Mouse (Mus musculus) gastrocnemius, adult 18-20 months (tissue): ENCODE data around the gene Vill. TPM values are rescaled to one million over a fixed set of nuclear protein-coding genes. Genes with fewer than 3 reads are reported as not detected.

Experiments used
- DNase-seq: peaks from one replicate; pipeline ENCODE4 v3.0.0; 2021; ENCODE audit warnings: low spot score
- long read RNA-seq, 2 experiments: library from polyadenylated mRNA; stranded (forward); transcript quantifications; one replicate each; pipeline ENCODE4 v2.0.0; 2021
- total RNA-seq, 2 experiments: library from RNA; stranded (reverse); gene quantifications; 2 replicates each; pipeline ENCODE4 v1.2.3; 2021

Vill gene
- total RNA-seq = under 1 TPM in 1 of 2 experiments, not detected in 1; 0.23 TPM
- long read RNA-seq, experiment 1 = 0 reads
- long read RNA-seq, experiment 2 = 0 reads

DNA sequence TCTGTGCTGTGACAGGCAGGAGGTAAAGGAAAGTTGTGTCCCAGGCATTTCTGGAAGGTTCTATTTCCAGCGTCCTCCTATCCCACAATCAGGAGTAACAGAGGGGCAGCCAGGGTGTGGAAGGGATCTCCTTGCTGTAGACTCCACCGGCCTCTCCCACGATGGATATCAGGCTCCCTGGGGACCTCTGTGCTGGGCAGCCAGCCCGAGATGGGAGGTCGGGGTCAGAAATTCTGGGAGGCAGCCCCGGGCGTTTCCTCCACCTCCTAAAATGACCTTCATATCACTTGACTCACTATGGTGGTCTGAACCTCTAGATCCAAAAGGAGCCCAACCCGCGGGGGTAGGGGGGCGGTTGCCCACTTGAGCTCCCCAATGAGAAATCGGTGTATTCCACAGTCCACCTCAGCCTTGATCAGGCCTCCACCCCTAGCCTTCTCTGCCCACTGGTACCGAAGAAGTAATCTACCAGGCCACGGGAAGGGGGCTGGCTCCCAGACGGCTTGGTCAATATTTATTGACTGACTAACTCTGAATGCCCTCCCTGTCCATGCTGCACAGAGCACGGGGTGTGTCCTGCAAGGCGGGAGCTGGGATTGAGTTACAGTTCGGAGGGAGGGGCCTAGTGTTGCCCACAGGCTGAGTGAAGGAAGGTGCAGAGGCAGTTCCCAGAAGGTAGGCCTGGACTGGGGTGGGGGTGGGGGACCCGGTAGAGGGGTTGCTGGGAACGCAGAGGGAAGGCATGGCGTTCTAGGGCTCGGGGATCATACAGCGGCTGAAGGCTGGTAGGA is at the start of gene Vill:
Vill (plus strand) TSS at position 625 of the 791 bp plus-strand sequence.
- peak; percentile 39 for DNase-seq

DNA sequence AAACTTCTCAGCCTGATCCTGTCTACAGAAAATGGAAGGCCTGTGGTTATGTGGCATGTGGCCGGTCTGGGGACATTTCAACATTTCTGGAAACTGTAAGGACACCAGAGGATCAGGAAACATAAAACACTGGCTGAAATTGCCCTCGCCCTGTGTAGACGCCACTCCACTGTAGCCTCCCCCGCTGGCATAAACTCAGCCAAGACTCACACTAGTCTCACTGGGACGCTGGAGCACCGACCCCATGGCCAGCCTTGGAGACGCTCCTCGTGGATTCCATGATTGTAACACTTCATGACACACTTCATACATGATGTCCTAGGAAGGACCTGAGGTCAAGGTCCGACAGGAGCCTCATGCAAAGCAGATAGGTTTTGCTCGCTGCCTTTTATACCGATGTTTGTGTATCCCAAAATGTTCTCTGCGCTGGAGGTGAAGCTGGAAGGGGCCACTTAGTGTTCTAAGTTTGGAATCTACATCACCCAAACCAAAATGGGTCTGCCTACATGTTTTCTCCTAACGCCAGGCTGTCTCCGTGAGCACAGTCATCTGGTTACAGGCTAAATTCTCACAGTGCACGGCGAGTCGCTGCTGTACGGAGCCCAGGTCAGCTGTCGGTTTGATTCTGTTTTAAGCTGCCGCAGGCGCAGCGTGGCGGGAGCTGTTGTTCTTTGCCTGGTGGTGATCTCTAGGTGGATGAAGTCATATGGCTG is 48.4 kb upstream of the Vill start:
- DNase-seq = no peak

DNA sequence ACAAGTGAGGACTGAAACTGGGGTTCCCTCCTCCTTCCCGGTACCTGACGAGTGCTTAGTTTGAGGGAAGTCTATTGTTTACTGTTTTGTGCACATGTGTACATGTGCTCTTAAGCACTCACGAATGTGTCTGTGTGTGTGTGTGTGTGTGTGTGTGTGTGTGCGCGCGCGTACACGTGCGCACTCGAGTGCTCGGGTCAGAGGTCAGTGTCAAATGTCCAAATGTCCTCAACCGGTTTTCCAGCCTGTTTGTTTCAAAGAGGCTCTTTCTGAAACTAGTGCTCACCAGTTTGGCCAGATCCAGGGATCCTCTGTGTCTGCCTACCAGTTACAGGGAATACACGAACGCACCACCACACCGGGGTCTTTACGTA is 47.9 kb upstream of the Vill start:
- DNase-seq = no peak

DNA sequence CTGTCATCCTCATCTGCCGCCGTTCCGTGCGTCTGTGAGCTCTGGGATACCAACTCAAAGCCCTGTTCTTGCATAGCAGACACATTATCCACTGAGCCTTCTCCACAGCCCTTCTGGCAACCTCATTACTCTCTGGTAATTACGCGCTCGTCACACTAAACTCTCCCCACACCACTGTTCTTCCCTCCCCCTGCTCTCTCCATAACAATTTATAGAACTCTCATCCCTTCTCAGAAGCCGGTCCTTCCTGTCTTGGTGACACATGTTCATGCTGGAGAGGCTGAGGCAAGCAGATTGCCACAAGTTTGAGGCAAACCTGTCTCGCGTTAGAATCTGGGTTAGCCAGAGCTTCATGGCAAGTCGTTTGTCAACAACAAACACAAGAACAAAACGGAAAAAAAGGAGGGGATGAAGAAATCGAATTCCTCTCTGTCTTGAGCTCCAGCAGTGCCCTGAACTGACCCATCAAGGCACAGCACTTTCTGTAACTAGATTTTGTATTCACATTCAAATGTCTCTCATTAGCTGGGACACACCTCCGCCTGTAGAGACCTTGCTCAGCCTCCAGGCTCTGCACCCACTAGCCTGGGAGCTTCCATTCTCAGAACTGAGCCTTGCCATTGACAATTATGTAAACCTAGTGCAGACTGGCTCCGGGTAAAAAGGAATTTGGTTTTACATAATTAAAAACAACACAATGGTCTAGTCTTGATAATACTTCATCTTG is 47.1 kb upstream of the Vill start:
- DNase-seq = no peak

DNA sequence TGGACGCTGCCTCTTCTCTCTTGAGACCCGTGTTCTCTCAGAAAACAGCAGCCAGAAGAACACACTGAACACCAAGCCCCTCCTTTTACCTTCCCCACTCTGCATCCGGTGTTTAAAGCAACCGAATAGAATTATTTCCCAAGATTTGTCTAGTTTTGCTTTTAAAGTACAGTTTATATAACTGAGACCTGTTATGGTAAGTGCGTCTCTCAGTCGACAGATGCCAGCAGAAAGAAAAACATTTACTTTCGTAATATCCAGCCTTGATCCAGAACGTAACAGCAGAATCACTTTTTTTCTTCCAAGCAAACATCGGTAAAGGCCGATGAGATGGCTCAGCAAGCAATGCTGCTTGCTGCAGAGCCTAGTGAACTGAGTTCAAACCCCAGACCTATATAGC is 45.3 kb upstream of the Vill start:
- no peak for DNase-seq

DNA sequence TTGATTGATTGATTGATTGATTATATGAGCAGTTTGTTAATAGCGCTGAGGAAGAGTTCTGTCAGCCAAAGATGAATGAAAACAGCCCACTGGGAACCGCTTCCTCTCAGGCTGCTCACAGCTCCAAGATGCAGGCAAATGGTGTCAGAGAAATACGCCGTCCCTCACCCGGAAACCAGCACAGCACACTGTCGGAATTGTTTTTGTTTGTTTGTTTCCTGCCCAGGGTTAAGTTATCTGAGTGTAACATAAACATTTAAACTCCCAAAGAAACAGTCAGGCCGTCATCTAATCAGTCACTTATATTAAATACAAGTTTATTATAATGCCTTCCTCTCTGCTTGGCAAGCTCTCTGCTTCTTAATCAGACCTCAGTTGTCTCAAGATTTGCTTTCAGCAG is 43.7 kb upstream of the Vill start:
- DNase-seq = no peak

DNA sequence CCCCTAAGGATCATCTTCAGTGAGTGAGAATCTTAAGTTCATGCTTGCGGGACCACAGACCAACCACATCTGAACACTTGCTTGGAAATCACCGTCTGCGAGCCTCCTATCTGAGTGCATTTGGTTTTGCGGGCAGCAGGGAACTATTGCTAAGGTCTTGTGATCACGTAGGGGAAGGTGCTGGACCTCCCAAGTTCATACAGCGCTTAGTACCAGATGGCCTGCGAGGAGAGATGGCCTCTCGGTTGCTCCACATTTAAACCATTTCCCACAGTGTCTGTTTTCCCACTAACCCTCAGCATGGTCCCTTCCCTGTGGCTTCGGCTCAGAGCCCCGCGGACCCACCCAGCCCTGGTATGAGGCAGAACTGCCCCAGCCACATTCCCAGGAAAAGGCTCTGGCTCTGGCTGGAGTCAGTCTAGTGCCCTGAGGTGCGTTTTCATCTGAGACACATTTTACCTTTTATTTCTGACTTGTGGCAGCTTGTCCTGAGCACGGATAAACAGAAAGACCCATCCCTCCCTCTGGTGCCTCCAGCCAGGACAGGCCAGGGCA is 42.3 kb upstream of the Vill start:
- DNase-seq = no peak

DNA sequence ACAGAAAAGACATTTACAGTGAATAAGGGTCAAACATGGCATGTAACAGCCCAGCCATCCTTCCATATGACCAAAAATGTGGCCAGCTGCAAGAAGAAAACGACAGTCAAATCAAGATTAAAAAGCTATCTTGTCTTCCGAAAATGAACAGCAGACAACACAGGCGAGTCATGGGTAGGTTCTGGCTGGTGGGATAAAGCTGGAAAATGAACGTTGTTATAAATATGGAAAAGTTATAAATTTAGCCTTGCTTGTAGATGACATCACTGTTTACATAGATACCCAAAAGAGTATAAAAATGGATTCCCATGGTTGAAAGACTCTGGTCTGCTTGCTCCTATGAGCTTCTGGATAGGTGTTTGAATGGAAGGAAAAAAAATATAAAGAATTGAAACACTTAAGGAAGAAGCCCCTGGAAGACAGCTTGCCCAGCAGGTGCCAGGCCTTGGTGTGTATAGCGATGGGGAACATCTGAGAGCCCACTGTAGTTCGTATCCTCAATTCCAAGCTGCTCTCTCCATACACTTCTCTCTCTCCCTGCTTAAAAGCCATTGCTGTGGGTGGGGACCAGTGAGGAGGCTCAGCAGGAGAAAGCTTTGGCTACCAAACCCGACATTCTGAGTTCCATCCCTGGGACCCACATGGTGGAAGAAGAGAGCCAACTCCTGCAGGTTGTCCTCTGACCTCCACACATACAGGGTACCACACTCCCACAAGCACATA is 35.6 kb upstream of the Vill start:
- no peak for DNase-seq

DNA sequence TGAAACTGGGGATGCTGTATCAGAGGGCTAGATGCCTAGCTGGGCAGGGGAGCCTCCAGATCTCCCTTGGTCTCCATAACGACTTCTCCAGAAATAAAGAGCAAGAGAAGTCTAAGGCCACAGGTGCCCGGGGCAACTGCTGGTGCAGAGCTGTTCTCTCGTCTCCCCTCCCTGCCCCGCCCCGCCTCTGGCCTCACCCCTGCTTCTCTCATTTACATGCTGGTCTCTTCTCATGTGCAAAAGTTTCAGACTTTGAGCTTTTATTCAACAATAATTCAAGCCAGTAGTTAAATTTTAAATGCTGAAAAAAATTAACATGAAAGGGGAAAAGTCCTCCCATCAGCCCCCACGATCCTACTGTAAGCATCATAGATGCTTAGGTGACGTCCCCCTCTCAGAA is 30.8 kb upstream of the Vill start:
- DNase-seq = no peak

DNA sequence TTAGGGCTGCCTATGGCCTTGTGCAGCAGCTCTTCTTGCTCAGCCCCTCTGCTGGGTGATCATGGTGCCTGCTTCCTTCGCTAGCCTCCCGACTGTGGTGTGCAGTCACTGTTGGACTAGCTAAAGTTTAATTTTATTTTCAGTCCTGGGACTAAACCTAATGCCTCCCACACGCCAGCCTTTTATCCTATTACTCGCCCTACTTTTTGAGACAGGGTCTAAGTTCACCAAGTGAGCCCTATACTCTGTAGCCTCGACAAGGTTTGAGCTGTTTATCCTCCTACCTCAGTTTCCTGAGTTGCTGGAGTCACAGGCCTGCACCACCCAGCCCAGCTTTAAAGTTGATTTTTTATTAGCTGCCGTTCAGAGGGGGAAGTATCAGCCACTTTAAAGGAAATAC is 27.3 kb upstream of the Vill start:
- no peak for DNase-seq

DNA sequence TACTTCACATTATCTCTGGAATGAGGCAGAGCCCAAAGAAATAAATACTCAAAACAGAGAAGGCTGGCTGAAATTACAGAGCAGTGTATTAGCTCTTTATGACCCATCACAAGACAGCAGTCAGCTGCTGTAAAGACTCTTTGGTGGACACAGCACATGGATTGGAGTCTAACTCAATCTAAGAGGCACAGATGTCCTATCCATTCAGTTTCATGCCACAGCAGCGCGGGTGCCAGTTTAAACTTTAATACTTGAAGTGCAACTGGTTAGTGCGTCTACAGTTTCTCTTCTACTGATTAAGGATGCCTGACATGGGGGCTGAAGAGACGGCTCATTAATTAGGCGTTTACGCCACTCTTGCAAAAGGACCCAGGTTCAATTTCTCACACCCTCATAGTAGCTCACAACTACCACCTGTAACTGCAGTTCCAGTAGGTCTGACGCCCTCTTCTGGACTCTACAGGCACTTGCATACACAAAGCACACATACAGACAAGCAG is 26.7 kb upstream of the Vill start:
- DNase-seq = no peak

DNA sequence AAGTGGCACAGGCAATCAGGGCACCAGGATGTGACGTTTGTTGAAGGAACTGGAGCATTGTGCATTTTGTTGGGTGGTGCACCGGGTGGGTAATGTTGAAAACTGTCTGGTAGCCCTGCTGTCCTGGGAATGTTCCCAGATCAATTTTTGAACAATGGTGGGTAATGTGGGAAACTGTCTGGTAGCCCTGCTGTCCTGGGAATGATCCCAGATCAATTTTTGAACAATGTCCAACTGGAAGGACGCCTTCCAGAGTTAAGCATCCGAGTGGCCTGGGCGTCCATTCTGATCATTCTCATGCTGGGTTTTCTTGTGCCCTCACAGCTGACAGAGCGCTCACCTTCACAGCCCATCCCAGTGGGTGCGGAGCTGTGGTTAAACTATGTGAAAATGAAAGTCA is 25.2 kb upstream of the Vill start:
- no peak for DNase-seq

DNA sequence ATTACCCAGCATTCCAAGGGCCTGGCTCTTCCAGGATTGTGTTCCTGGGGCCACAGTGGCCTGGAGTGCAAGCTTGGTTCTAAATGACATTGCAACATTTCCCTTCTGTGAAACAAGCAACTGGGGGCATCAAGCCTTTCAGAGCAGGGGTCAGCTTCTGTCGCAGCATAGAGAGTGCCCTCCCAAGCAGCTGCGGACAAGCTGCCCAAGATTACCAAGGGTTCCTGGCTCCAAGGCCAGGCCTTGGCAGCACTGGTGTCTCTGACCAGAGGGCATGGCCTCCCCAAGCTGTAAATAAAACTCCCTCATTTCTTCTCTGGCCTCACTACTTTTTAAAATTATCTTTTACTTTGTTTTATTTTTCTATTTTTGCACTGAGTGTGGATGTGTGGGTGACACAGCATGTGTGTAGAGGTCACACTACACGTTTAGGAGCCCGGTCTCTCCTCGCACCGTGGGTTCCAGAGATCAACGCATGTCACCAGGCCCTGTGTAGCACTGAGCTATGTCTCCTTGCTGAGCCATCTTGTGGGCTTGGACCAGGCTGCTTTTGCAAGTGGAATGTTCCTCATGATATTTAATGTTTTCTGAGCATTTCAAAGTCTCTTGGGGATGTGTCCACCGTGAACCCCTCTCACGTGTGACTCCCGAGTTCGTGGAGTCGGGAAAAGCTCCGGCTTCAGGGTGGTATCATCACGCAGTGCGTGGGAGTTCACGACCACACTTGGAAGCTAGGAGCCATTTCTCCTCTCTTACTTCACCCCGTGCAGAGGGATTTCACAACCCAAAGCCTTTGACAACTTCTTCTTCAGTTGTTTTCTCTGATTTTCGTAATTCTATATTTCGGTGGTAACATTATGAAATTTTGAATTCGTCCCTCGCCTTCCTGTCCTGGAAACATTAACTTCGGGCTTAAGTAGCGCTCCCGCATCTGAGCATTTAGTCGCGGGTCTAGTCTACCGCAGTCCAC is 24.1 kb upstream of the Vill start:
- no peak for DNase-seq

DNA sequence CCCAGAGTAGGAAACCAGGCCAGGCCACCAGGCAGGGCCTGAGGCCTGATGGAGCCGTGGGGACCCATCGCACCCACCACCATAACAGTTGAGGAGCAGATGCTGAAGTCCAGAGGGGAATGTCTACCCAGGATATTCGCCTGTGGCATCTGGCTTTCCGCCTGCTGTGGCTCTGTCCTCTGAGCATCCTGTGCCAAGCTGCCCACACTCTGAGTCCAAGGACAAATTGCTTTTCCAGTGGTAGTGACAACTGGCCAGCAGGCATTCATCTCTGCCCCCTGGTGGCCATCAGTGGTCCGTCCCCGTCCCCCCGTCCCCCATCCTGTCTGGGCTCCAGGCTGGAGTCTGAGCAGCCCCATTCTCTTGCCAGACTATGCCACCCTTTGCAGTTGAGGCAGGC is 23.0 kb upstream of the Vill start:
- peak; percentile 62 for DNase-seq

DNA sequence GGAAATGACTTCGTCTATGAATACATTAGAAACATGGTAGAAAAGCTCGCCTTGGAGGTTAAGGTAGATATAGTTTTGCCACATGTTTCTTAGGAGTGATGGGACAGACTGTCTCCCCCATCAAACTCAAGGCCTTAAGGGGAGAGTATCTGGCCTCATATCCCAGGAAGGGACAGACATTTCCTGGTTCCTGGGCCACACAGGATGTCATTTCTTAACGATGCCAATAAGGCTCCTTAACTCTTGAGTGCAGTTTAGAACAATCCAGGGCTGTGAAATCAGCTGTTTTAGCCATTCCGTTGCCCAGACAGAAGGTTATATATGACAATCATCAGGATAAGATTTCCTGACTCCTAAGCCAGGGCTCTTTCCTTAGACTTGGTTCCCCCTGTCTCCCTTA is 21.5 kb upstream of the Vill start:
- no peak for DNase-seq

DNA sequence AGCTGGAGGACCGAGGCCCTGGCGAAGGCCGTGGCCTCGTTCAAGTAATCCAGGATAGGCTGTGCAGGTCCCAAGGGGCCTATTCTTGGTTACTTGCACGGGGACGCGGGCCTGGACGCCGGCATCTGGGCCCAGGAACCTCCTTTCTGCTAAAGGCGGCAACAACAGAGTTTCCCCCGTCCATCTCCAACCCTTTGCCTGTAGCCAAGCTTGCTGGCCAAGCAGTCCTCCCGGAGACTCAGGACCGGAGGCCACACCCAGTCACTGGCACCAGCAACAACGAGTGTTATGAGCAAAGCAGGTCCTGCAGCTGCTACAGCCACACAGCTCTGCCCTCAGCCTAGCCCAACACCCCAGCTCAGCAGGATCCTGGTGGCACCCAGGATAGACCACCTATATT is 20.8 kb upstream of the Vill start:
- DNase-seq = peak; percentile 74

DNA sequence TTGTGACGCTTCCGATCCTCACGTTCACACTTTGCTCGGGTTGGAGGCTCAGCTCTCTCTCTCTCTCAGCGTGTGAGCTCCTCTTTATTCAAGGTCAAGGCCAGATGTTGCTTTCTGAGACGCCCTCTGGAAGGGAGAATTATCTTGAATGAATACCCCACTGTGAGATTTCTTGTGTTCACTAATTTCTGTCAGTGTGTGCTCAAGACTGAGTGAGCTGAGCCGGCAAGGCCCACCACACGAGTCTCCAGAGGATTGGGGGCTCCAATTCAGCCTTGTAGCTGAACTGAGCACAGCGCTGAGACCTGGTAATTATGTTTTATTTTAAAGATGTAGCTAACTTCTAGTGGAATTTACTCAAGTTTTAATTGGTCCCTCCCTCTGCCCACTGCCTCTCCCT is 20.0 kb upstream of the Vill start:
- DNase-seq = no peak

DNA sequence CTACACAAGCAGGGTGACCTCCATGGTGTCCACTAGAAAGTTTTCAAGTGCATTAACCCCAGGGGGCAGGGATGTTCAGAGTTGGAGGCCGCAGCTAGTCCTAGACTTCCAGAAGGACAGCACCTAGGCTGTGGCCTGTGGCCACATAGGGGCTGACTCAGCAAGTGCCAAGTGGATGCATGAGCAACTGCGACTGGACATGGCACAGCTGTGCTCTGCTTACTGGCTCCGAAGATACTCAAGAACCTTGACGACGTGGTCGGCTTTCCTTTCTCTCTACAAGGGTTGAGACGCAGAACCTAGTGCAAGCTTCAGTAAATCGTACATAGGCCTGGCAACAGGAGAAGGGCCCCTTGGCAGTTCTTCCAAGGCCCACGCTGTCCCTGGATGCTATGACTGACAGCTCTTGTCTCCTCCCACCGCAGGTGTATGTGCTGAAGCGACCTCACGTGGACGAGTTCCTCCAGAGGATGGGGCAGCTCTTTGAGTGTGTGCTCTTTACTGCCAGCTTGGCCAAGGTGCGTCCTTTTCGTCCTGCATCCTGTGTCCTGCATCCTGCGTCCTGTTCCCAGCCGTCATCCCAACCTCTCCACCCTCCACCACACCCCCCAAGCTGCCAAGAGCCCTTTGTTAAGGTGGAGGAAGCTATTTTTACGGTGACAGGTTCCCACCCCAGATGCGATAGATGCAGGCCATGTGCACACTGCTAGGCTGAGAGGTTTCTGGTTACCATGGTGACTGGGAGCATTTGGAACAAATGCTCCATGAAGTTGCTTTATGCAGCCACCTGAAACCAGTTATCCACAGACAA is 19.3 kb upstream of the Vill start:
- no peak for DNase-seq

DNA sequence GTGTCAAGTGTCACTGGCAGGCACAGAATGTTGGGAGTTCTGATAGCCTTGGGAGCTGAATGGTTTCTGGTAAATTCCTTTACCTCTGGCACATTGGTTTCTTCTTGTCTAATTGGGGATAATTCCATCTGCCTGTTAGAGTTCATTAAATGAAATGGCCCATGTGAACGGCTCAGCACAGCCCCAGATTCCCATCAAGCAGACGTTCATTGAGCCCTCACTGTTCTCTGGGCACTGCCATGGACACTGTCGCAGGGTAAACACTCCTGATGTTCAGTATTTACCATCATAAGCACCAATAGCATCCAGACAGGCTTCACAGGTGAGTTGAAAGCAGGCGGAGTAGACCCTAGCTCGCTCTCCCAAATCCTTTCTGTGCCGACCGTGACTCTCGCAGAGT is 18.5 kb upstream of the Vill start:
- no peak for DNase-seq
